Mouse (Mus musculus) ES-E14 (cell line): ENCODE data around the gene Wdr83os. TPM values are rescaled to one million over a fixed set of nuclear protein-coding genes. Genes with fewer than 3 reads are reported as not detected.

ENCODE experiments used
- DNase-seq: peaks from one replicate; pipeline ENCODE4 v3.0.0-alpha.2; 2013; ENCODE audit warnings: low read depth, low spot score
- H3K27ac ChIP-seq: 2 replicates; pipeline ENCODE4 v1.5.1; 2012; ENCODE audit warnings: low read depth, mild to moderate bottlenecking, low read length, moderate library complexity, mixed read lengths; ENCODE audit not compliant: poor library complexity, insufficient read depth, severe bottlenecking
- H3K36me3 ChIP-seq: 2 replicates; pipeline ENCODE4 v1.6.1; 2012; ENCODE audit warnings: mild to moderate bottlenecking, low read length, moderate library complexity, mixed read lengths; ENCODE audit not compliant: control insufficient read depth, poor library complexity, insufficient read depth, severe bottlenecking
- H3K4me1 ChIP-seq, 2 experiments: fragments of 150-350 bp in 1 of 2; sonication (generic) in 1 of 2; 2 replicates each; pipeline ENCODE4 v1.6.1; 2012; ENCODE audit warnings: low read length in 2 of 2, mild to moderate bottlenecking in 1 of 2, mixed read lengths in 1 of 2; ENCODE audit not compliant: control insufficient read depth in 2 of 2, insufficient read depth in 2 of 2, poor library complexity in 1 of 2
- H3K4me3 ChIP-seq, 2 experiments: fragments of 150-350 bp in 1 of 2; sonication (generic) in 1 of 2; 2 replicates each; pipeline ENCODE4 v1.5.1; 2012; ENCODE audit warnings: low read length in 2 of 2, low read depth in 1 of 2, mild to moderate bottlenecking in 1 of 2, mixed read lengths in 1 of 2; ENCODE audit not compliant: insufficient read depth in 1 of 2, poor library complexity in 1 of 2, severe bottlenecking in 1 of 2
- H3K9ac ChIP-seq: 2 replicates; pipeline ENCODE4 v1.6.1; 2012; ENCODE audit warnings: low read depth, mild to moderate bottlenecking, low read length, mixed read lengths; ENCODE audit not compliant: poor library complexity, insufficient read depth, severe bottlenecking
- H3K9me3 ChIP-seq: fragments of 150-350 bp; sonication (generic); 2 replicates; pipeline ENCODE4 v1.6.1; 2012; ENCODE audit warnings: low read depth, mild to moderate bottlenecking, low read length; ENCODE audit not compliant: control insufficient read depth, insufficient read depth
- CHD2 ChIP-seq: IDR thresholded peaks from 2 replicates; pipeline ENCODE4 v1.6.1; 2014; ENCODE audit warnings: mild to moderate bottlenecking, low read depth, low read length, inconsistent platforms
- HCFC1 ChIP-seq: IDR thresholded peaks from 2 replicates; pipeline ENCODE4 v1.6.1; 2012; ENCODE audit warnings: low read length, inconsistent platforms, borderline replicate concordance; ENCODE audit not compliant: insufficient read depth
- MAFK ChIP-seq: IDR thresholded peaks from 2 replicates; pipeline ENCODE4 v1.6.1; 2014; ENCODE audit warnings: mild to moderate bottlenecking, low read depth, low read length, inconsistent platforms; ENCODE audit not compliant: insufficient read depth
- ZC3H11A ChIP-seq: IDR thresholded peaks from 2 replicates; pipeline ENCODE4 v1.6.1; 2012; ENCODE audit warnings: low read depth, mild to moderate bottlenecking, inconsistent platforms, low read length, borderline replicate concordance
- ZNF384 ChIP-seq: IDR thresholded peaks from 2 replicates; pipeline ENCODE4 v1.6.1; 2012; ENCODE audit warnings: low read depth, low read length, inconsistent platforms
- in situ Hi-C, 2 experiments: fragments of 600-800 bp; cut with MboI; formaldehyde crosslinking; loops; one replicate each; pipeline ENCODE4 v1.15.1; 2025; ENCODE audit warnings: low sequenced_read_pairs in 2 of 2, inconsistent platforms in 1 of 2; ENCODE audit not compliant: unreplicated experiment in 2 of 2
- total RNA-seq: library from RNA; depleted of rRNA; stranded (reverse); fragments of 300-350 nt; gene quantifications from 2 replicates; pipeline ENCODE4 v1.2.3, GENCODE M21; 2012; rRNA removed

Gene Wdr83os
- total RNA-seq, 1 experiment, result 24.9 TPM

DNA sequence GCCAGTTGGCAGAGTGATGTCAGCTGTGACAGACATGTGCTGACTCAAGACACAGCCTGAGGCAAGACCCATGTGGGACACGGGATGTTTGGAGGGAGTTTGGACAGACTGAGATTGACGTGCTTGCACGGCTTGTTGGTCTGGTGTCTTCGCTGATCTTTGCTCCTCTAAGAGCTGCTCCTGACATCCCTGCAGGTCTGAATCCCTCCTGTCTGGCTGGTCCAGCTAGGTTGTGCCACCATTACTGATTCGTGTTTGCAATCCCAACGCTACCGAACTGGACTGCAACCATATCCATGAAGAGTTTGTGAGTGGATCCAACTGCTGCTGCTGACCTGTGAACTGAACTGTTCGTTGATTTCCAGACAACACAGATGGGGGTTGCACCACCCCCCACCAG lies 43.2 kb downstream of the Wdr83os start:
- in situ Hi-C loops, result no loop called here
- Histone ChIP-seq H3K36me3 (no peaks in the 10 kb centered on the region), H3K4me3 (no peak overlapping the region), H3K27ac (no peak overlapping the region), H3K9ac (no peak overlapping the region), H3K9me3 (no peaks in the 10 kb centered on the region), H3K4me1 (no peaks in the 10 kb centered on the region)
- no peak for DNase-seq
- TF ChIP-seq ZC3H11A (no peak), ZNF384 (no peak), CHD2 (no peak), MAFK (no peak), HCFC1 (no peak)

Other genes starting within 250 kb of the Wdr83os start
- 24.7 and 30.8 TPM in 2 replicates for gene Gadd45gip1, start 249.2 kb upstream of the Wdr83os start, total RNA-seq
- 76.7 and 76.8 TPM in 2 replicates for gene Rad23a, start 240.1 kb upstream of the Wdr83os start, total RNA-seq
- 1,121 and 1,357 TPM in 2 replicates for gene Calr, start 233.8 kb upstream of the Wdr83os start, total RNA-seq
- gene Farsa, start 223.8 kb upstream of the Wdr83os start, total RNA-seq, result 123 and 137 TPM in 2 replicates
- gene Syce2, start 208.6 kb upstream of the Wdr83os start, total RNA-seq, result 34.7 and 42.3 TPM in 2 replicates
- gene Gcdh, start 186.8 kb upstream of the Wdr83os start, total RNA-seq, result 36.3 and 57.2 TPM in 2 replicates
- gene Klf1, start 178.8 kb upstream of the Wdr83os start, total RNA-seq, result 0.31 and 0.53 TPM in 2 replicates
- gene Dnase2a, start 172.2 kb upstream of the Wdr83os start, total RNA-seq, result 23.7 and 29.5 TPM in 2 replicates
- 1.4 and 2.5 TPM in 2 replicates for gene Mast1, start 143.4 kb upstream of the Wdr83os start, total RNA-seq
- 0.13 TPM in 1 of 2 replicates, not detected in the other for gene Rtbdn, start 133.7 kb upstream of the Wdr83os start, total RNA-seq
- gene Gm49661, start 111.3 kb upstream of the Wdr83os start, total RNA-seq, result not detected in 2 replicates
- 259 and 328 TPM in 2 replicates for gene Prdx2, start 111.2 kb upstream of the Wdr83os start, total RNA-seq
- gene Rnaseh2a, start 111.0 kb upstream of the Wdr83os start, total RNA-seq, result 160 and 174 TPM in 2 replicates
- 53.8 and 57.6 TPM in 2 replicates for gene Junb, start 102.0 kb upstream of the Wdr83os start, total RNA-seq
- gene Hook2, start 90.1 kb upstream of the Wdr83os start, total RNA-seq, result 28.6 and 52.9 TPM in 2 replicates
- gene Best2, start 66.2 kb upstream of the Wdr83os start, total RNA-seq, result 0.22 and 0.48 TPM in 2 replicates
- 237 and 266 TPM in 2 replicates for gene Asna1, start 55.5 kb upstream of the Wdr83os start, total RNA-seq
- 161 and 181 TPM in 2 replicates for gene Trir, start 53.9 kb upstream of the Wdr83os start, total RNA-seq
- 88.4 and 101 TPM in 2 replicates for gene Tnpo2, start 43.8 kb upstream of the Wdr83os start, total RNA-seq
- 49.3 and 86.0 TPM in 2 replicates for gene Fbxw9, start 20.7 kb upstream of the Wdr83os start, total RNA-seq
- not detected in 2 replicates for gene Gm5741, start 12.8 kb upstream of the Wdr83os start, total RNA-seq
- gene Dhps, start 9.0 kb upstream of the Wdr83os start, total RNA-seq, result 54.1 and 63.1 TPM in 2 replicates
- gene Wdr83, start 566 bp downstream of the Wdr83os start, total RNA-seq, result 26.4 and 32.6 TPM in 2 replicates
- gene Man2b1, start 2.5 kb downstream of the Wdr83os start, total RNA-seq, result 40.2 and 78.2 TPM in 2 replicates
- 0.58 and 1.0 TPM in 2 replicates for gene Zfp791, start 42.4 kb downstream of the Wdr83os start, total RNA-seq
- not detected in 2 replicates for gene Cks1brt, start 71.2 kb downstream of the Wdr83os start, total RNA-seq
- gene Olfr371, start 145.2 kb downstream of the Wdr83os start, total RNA-seq, result not detected in 2 replicates
- gene Orc6, start 218.9 kb downstream of the Wdr83os start, total RNA-seq, result 60.7 and 105 TPM in 2 replicates
- 74.8 and 109 TPM in 2 replicates for gene Vps35, start 219.1 kb downstream of the Wdr83os start, total RNA-seq